Mouse (Mus musculus): ENCODE measurements around the gene Ptpre.
"Not testable (repeated sequence)": the region's sequence is repeated elsewhere in the genome, so short reads cannot be mapped to it uniquely, and the experiment has no call there.

DNA sequence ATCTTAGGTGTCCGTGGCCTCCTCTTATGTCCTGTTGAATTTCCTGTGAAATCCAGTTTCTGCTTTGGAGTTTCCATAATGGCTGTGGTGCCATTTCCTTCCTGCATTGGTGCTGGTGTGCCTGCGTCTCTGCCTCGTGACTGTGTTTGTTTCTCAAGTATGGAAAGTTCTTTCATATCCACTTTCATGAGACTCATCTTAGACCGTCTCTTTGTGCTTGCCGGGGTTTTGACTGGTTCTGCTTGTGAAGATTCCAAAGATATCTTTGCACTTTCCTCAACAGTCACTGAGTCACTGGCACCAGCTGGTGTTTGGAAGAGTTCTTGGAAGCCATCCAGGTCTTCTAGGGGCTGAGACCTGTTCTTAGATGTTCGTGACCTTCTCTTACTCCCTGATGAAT lies 162.1 kb downstream of the Ptpre start:
- TF ChIP-seq POLR2A (IDR thresholded peaks at IDR 0.05; ENCODE audit: extremely low read depth, insufficient read depth, low read length); CTCF (IDR thresholded peaks at IDR 0.05; ENCODE audit: low read depth, low read length): not testable (repeated sequence)

Measured in liver, adult 2 months (tissue).